Mouse (Mus musculus): ENCODE measurements around the gene Cpne7. TPM values are rescaled to one million over a fixed set of nuclear protein-coding genes. Genes with fewer than 3 reads are reported as not detected.
"Not testable (repeated sequence)": the region's sequence is repeated elsewhere in the genome, so short reads cannot be mapped to it uniquely, and the experiment has no call there.

Cpne7 gene
- polyA plus RNA-seq, 1 experiment from 2014 or later = 3.3 TPM

GRCm38 (mm10) chr8:123097786-123098584 lies 19.2 kb upstream of the Cpne7 start:
- TF ChIP-seq CTCF (IDR thresholded peaks at IDR 0.05; ENCODE audit: low read depth) = peak; percentile 47
- WGBS = 53% methylated on average over 12 of the region's 12 CpGs
- Histone ChIP-seq H3K4me2 (ENCODE audit: low read length) (no peak overlapping the region), H3K36me3 (ENCODE audit: insufficient read depth, low read length) (peaks cover 25% of the 10 kb centered on the region), H3K4me3 (replicated peaks; ENCODE audit: low read depth, low read length) (no peak overlapping the region), H3K4me1 (replicated peaks; ENCODE audit: insufficient read depth, low read length) (no peaks in the 10 kb centered on the region), H3K9ac (ENCODE audit: low read depth, low read length) (no peak overlapping the region), H3K27ac (peak overlapping the region; percentile 55), H3K9me3 (replicated peaks; ENCODE audit: low read length) (no peaks in the 10 kb centered on the region), H3K27me3 (ENCODE audit: insufficient read depth, low read length) (no peaks in the 10 kb centered on the region)
- DNase-seq (ENCODE audit: low spot score) (no peak), ATAC-seq (replicated peaks; ENCODE audit: low FRiP score, low read depth) (peak; percentile 71)

DNA sequence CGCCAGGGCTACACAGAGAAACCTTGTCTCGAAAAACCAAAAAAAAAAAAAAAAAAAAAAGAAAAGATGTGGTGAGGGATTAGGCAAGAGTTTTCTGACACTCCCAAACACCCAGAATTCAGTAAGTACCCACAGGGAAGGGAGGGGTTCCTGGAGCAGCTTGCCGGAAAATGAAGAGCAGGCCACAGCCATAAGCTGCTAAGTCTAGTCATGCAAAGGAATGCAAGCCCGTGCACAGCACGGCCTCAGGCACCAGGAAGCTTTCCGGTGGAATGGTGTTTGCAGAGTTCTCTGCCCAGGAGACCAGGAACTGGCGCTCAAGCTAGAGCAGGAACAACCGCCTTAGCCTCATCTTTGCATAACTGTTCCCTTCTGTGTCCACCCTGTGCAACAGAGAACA lies 16.9 kb upstream of the Cpne7 start:
- H3K27ac ChIP-seq = peak overlapping the region; percentile 31; the same call in 1 of the 2 replicates
- H3K4me2 ChIP-seq (ENCODE audit: low read length) = no peak overlapping the region
- H3K4me3 ChIP-seq (replicated peaks; ENCODE audit: low read depth, low read length) = no peak overlapping the region
- 52% methylated on average over 8 of the region's 8 CpGs for WGBS
- H3K4me1 ChIP-seq (replicated peaks; ENCODE audit: insufficient read depth, low read length) = 0 out of 2 replicates have a peak, but pooled peaks cover 4% of the 10 kb centered on the region
- peaks cover 18% of the 10 kb centered on the region for H3K36me3 ChIP-seq (ENCODE audit: insufficient read depth, low read length)
- H3K9ac ChIP-seq (ENCODE audit: low read depth, low read length) = no peak overlapping the region
- no peak for ATAC-seq (replicated peaks; ENCODE audit: low FRiP score, low read depth)
- no peak for DNase-seq (ENCODE audit: low spot score)
- no peaks in the 10 kb centered on the region for H3K9me3 ChIP-seq (replicated peaks; ENCODE audit: low read length)
- TF ChIP-seq CTCF (IDR thresholded peaks at IDR 0.05; ENCODE audit: low read depth) = no peak
- no peaks in the 10 kb centered on the region for H3K27me3 ChIP-seq (ENCODE audit: insufficient read depth, low read length)

DNA sequence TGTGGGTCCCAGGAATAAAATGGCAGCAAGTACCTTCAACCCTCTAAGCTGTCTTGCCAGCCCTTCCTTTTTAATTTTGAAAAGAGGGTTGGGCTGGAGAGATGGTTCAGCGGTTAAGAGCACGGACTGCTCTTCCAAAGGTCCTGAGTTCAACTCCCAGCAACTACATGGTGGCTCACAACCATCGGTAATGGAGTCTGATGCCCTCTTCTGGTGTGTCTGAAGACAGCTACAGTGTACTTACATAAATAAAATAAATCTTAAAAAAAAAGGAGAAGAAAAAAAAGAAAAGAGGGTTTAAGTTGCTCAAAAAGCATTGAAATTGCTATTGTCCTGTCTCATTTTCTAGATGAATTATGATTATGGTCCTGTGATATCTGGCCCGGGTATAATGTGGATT lies 15.9 kb upstream of the Cpne7 start:
- H3K36me3 ChIP-seq (ENCODE audit: insufficient read depth, low read length) = peaks cover 17% of the 10 kb centered on the region
- no peak overlapping the region for H3K4me3 ChIP-seq (replicated peaks; ENCODE audit: low read depth, low read length)
- 0 out of 2 replicates have a peak, but pooled peaks cover 4% of the 10 kb centered on the region for H3K4me1 ChIP-seq (replicated peaks; ENCODE audit: insufficient read depth, low read length)
- H3K27me3 ChIP-seq (ENCODE audit: insufficient read depth, low read length) = no peaks in the 10 kb centered on the region
- DNase-seq (ENCODE audit: low spot score) (no peak), ATAC-seq (replicated peaks; ENCODE audit: low FRiP score, low read depth) (no peak)
- 65% methylated on average over 4 of the region's 4 CpGs for WGBS
- peak overlapping the region; percentile 80; the same call in 1 of the 2 replicates for H3K4me2 ChIP-seq (ENCODE audit: low read length)
- H3K9me3 ChIP-seq (replicated peaks; ENCODE audit: low read length) = no peaks in the 10 kb centered on the region
- no peak overlapping the region for H3K27ac ChIP-seq
- 0 out of 2 replicates have a peak, but pooled peaks have one; percentile 25 for TF ChIP-seq CTCF (IDR thresholded peaks at IDR 0.05; ENCODE audit: low read depth)
- H3K9ac ChIP-seq (ENCODE audit: low read depth, low read length) = no peak overlapping the region

DNA sequence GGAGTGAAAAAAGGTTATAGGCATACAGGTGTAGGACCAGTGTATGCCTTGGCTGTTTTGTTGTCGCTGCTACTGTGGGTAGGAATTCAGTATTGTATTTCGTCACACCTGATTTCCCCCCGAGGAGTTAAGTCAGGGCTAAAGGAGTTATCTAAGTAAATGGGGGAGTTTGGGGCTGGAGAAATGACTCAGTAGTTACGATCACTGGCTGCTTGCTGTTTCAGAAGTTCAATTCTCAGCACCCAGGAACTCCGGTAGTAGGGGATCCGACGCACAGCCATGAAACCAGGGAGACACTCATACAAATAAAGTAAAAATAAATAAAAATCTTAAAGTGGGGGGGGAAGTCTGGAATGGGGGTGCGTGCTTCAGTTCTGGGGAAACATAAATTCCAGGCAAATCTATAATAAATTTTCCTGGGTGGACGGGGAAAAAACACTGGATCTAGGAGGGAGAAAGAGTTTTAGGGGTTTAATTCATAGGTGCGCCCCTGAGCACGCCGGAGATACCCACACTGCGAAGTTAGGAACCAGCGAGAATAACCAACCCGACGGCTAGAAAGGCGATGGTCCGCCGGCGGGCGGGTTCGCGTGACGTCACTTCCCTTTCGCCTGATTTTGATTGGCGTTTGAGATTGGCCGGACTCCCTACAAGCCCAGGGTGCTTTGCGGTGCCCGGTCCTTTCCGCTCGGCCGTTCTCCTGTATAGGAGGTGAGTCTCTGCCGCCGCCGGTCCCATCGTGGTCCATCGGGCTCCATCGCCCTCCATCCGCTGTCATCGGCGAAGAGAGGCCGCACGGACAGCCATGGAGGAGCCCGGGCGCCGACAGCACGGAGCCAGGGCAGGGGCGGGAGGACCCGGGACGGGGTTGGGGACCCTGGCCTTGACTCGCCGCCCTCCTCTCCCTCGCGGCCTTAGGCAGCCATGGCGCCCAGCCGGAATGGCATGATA lies 15.2 kb upstream of the Cpne7 start, which contains the start of gene Rpl13:
Gene Rpl13, plus strand, starts transcription at position 616 of the 951 bp plus-strand sequence.
- peak within 1 kb of the TSS; percentile 91 for H3K27ac ChIP-seq
- DNase-seq (ENCODE audit: low spot score) (peak; percentile 99), ATAC-seq (replicated peaks; ENCODE audit: low FRiP score, low read depth) (peak; percentile 92)
- H3K36me3 ChIP-seq (ENCODE audit: insufficient read depth, low read length) = peaks cover 17% of the 10 kb centered on the region
- no peak for TF ChIP-seq CTCF (IDR thresholded peaks at IDR 0.05; ENCODE audit: low read depth)
- peak within 1 kb of the TSS; percentile 97 for H3K9ac ChIP-seq (ENCODE audit: low read depth, low read length)
- no peaks in the 10 kb centered on the region for H3K9me3 ChIP-seq (replicated peaks; ENCODE audit: low read length)
- H3K4me1 ChIP-seq (replicated peaks; ENCODE audit: insufficient read depth, low read length) = 0 out of 2 replicates have a peak, but pooled peaks cover 4% of the 10 kb centered on the region
- H3K27me3 ChIP-seq (ENCODE audit: insufficient read depth, low read length) = no peaks in the 10 kb centered on the region
- H3K4me2 ChIP-seq (ENCODE audit: low read length) = peak within 1 kb of the TSS; percentile 80
- H3K4me3 ChIP-seq (replicated peaks; ENCODE audit: low read depth, low read length) = peak within 1 kb of the TSS; percentile 85
- 1% methylated on average over 55 of the region's 56 CpGs for WGBS

DNA sequence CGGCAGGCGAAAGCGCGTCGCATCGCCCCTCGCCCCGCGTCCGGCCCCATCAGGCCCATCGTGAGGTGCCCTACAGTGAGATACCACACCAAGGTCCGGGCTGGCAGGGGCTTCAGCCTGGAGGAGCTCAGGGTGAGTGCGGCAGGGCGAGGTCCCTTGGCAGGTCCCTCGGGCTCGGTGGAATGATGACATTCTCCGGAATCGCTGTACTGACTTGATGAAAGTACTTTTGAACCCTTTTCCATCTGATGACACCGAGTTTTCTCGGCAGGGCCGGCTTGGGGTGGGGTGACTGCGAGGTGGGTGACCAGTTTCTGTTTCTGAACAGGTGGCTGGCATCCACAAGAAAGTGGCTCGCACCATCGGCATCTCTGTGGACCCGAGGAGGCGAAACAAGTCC lies 14.3 kb upstream of the Cpne7 start:
- not testable (repeated sequence) for DNase-seq (ENCODE audit: low spot score); ATAC-seq (replicated peaks; ENCODE audit: low FRiP score, low read depth); H3K4me1 ChIP-seq (replicated peaks; ENCODE audit: insufficient read depth, low read length); H3K9me3 ChIP-seq (replicated peaks; ENCODE audit: low read length); H3K27me3 ChIP-seq (ENCODE audit: insufficient read depth, low read length)
- Histone ChIP-seq H3K4me3 (replicated peaks; ENCODE audit: low read depth, low read length) (peak overlapping the region; percentile 85), H3K4me2 (ENCODE audit: low read length) (peak overlapping the region; percentile 71), H3K9ac (ENCODE audit: low read depth, low read length) (peak overlapping the region; percentile 97), H3K27ac (peak overlapping the region; percentile 91), H3K36me3 (ENCODE audit: insufficient read depth, low read length) (peaks cover 17% of the 10 kb centered on the region)
- WGBS = under 1% methylated on average over 26 of the region's 26 CpGs

- peaks cover 17% of the 10 kb centered on the region for H3K36me3 ChIP-seq (ENCODE audit: insufficient read depth, low read length)
- peak overlapping the region; percentile 85 for H3K4me3 ChIP-seq (replicated peaks; ENCODE audit: low read depth, low read length)
- no peak for TF ChIP-seq CTCF (IDR thresholded peaks at IDR 0.05; ENCODE audit: low read depth)
- H3K9me3 ChIP-seq (replicated peaks; ENCODE audit: low read length) = no peaks in the 10 kb centered on the region
- H3K27ac ChIP-seq = peak overlapping the region; percentile 8; the same call in 1 of the 2 replicates
- no peaks in the 10 kb centered on the region for H3K27me3 ChIP-seq (ENCODE audit: insufficient read depth, low read length)
- no peak for DNase-seq (ENCODE audit: low spot score)
- no peak for ATAC-seq (replicated peaks; ENCODE audit: low FRiP score, low read depth)
- peak overlapping the region; percentile 71 for H3K4me2 ChIP-seq (ENCODE audit: low read length)
- 11% methylated on average over 14 of the region's 15 CpGs for WGBS
- H3K9ac ChIP-seq (ENCODE audit: low read depth, low read length) = peak overlapping the region; percentile 97
- H3K4me1 ChIP-seq (replicated peaks; ENCODE audit: insufficient read depth, low read length) = 0 out of 2 replicates have a peak, but pooled peaks cover 4% of the 10 kb centered on the region
Measured at GRCm38 (mm10) chr8:123103285-123103684, 13.9 kb upstream of the Cpne7 start.
